Mouse (Mus musculus) embryonic fibroblast, embryonic 13.5 days (primary cell): ENCODE data around the gene Gper1.

Experiments used
- CTCF ChIP-seq: IDR thresholded peaks from 2 replicates; pipeline ENCODE4 v1.5.1; 2011; ENCODE audit warnings: mild to moderate bottlenecking, control low read depth, low read length, moderate library complexity, borderline replicate concordance; ENCODE audit not compliant: insufficient read depth
- POLR2A ChIP-seq: IDR thresholded peaks from 2 replicates; pipeline ENCODE4 v1.6.1; 2011; ENCODE audit warnings: low read depth, mild to moderate bottlenecking, control low read depth, low read length, moderate library complexity

DNA sequence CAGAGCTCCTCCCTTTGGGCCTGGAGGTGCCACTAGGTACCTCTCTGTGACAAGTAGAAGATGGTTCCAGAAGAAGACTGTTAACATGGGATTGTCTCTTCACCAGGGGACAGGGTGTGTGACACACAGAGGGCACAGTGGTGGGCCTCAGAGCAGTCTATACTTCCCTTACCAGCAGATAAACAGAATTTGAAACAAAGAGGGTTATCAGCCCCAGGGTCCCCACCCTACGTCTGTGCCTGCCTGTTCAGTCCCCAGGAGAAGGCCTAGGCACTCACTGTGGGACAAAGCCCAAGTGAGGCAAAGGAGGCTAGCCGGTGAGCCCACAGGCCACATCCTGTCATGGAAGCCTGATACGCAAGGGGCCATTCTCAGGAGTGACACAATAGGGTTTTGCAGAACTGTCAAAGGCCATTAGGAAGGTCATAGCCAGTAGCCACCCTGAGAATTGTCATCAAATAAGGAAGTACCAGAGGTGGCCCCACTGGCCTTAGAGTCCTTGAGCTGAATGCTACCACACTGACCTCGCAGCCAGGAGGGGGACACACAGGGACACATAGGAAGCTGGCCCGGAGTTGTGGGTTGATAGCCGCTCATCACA is 18.1 kb upstream of the Gper1 start, which contains the start of gene C130050O18Rik:
- no peak for TF ChIP-seq CTCF
- TF ChIP-seq POLR2A, result no peak
